Mouse (Mus musculus) small intestine, adult 2 months (tissue): Measurements from ENCODE around the gene Vps52. TPM values are rescaled to one million over a fixed set of nuclear protein-coding genes. Genes with fewer than 3 reads are reported as not detected.
A peak's percentile ranks its signal among the peaks of the same experiment; 100 is the strongest.
"Not testable (repeated sequence)": the region's sequence is repeated elsewhere in the genome, so short reads cannot be mapped to it uniquely, and the experiment has no call there.

Experiments used
- H3K27ac ChIP-seq: fragments of 200-500 bp; 2 replicates; pipeline ENCODE4 v1.5.1; 2012; ENCODE audit warnings: low read depth, low read length, control low read depth, inconsistent platforms; ENCODE audit not compliant: insufficient read depth
- H3K27me3 ChIP-seq: fragments of 200-500 bp; 2 replicates; pipeline ENCODE4 v1.6.1; 2012; ENCODE audit warnings: mild to moderate bottlenecking, moderate library complexity, low read length, inconsistent platforms; ENCODE audit not compliant: control insufficient read depth, insufficient read depth
- H3K36me3 ChIP-seq: fragments of 200-500 bp; 2 replicates; pipeline ENCODE4 v1.6.1; 2012; ENCODE audit warnings: mild to moderate bottlenecking, low read length, control low read depth, inconsistent platforms; ENCODE audit not compliant: control insufficient read depth, insufficient read depth
- H3K4me1 ChIP-seq: fragments of 200-500 bp; 2 replicates; pipeline ENCODE4 v1.6.1; 2012; ENCODE audit warnings: low read length, inconsistent platforms, mixed read lengths; ENCODE audit not compliant: control insufficient read depth, insufficient read depth, insufficient read length
- H3K4me3 ChIP-seq: fragments of 200-500 bp; 2 replicates; pipeline ENCODE4 v1.5.1; 2012; ENCODE audit warnings: low read depth, mild to moderate bottlenecking, control low read depth, inconsistent platforms, low read length, moderate library complexity
- CTCF ChIP-seq: fragments of 200-500 bp; IDR thresholded peaks from 2 replicates; pipeline ENCODE4 v1.5.1; 2012; ENCODE audit warnings: low read depth, mild to moderate bottlenecking, control low read depth, inconsistent platforms, low read length, moderate library complexity, mixed read lengths; ENCODE audit not compliant: insufficient replicate concordance, insufficient read length; ENCODE audit errors: extremely low read depth
- POLR2A ChIP-seq: fragments of 200-500 bp; IDR thresholded peaks from 2 replicates; pipeline ENCODE4 v1.6.1; 2012; ENCODE audit warnings: low read depth, mild to moderate bottlenecking, control low read depth, inconsistent platforms, low read length, moderate library complexity
- WGBS: fragments of 180-500 bp; shearing (Covaris S2); methylation state at CpG from one replicate; pipeline ENCODE4 v1.1.7; 2018; 5-methylcytosine and 5-hydroxymethylcytosine counted together
- polyA plus RNA-seq: library from polyadenylated mRNA; depleted of rRNA; stranded (reverse); fragments of >200 nt; gene quantifications from 2 replicates; pipeline ENCODE4 v1.2.3, GENCODE M21; 2012

Gene Vps52
- polyA plus RNA-seq, 1 experiment = 52.3 TPM

DNA sequence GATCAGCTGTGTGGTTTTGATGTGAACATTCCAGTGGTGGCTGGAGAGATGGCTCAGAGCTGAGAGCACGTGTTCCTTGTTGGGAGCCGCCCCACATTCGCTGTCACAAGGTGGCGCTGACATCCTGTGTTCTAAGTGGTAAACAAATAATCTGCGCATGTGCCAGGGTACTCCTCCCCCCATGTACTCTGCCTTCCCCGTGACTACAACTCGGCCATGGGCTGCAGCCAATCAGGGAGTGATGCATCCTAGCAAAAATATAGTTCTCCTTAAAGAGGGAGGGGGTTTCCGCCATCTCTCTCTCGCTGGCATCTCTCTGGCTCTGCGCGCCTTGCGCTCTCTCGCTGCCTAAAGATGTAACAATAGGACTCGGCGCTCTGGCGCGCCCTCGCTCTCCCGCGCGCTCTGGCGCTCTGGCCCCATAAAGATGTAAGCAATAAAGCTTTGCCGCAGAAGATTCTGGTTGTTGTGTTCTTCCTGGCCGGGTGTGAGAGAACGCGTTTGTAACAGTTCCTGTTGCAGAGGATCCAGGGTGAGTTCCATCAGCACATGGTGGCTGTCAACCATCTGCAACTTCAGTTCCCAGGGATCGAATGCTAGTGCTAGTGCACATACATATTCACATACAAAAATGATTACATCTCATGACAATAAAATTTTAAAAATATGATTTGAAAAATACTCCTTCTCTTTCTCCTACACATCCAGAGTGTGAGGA lies 25.7 kb downstream of the Vps52 start:
- Histone ChIP-seq H3K4me3 (peak overlapping the region; percentile 65), H3K4me1 (peaks cover 26% of the 10 kb centered on the region), H3K27ac (peak overlapping the region; percentile 67)
- not testable (repeated sequence) for H3K27me3 ChIP-seq, H3K36me3 ChIP-seq
- under 1% methylated on average over 27 of the region's 27 CpGs for WGBS
- 0 out of 2 replicates have a peak, but pooled peaks have one; percentile 28 for TF ChIP-seq CTCF

DNA sequence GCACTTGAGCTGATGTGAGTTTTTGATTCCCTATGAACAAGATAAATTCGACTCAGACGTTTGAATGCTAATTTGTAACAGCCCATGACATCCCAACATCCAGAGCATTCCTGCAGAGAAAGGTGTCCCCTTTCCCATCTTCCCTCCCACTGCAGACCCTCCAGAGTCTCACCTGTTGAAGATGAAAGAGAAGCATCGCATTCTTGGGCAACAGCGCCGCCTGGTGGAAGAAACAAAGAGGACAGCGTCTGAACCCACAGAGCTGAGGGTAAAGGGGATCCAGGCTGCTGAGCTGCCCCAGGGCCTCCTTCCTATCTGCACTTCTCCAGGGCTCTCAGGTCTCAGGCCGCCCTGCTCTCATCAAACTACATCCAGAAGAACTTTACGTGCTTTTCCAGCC lies 26.5 kb downstream of the Vps52 start:
- H3K36me3 ChIP-seq, H3K27me3 ChIP-seq, H3K4me3 ChIP-seq, H3K27ac ChIP-seq: not testable (repeated sequence)
- WGBS = 6% methylated on average over 8 of the region's 8 CpGs
- TF ChIP-seq CTCF = peak; percentile 69; the same call in 1 of the 2 replicates
- peaks cover 26% of the 10 kb centered on the region for H3K4me1 ChIP-seq

DNA sequence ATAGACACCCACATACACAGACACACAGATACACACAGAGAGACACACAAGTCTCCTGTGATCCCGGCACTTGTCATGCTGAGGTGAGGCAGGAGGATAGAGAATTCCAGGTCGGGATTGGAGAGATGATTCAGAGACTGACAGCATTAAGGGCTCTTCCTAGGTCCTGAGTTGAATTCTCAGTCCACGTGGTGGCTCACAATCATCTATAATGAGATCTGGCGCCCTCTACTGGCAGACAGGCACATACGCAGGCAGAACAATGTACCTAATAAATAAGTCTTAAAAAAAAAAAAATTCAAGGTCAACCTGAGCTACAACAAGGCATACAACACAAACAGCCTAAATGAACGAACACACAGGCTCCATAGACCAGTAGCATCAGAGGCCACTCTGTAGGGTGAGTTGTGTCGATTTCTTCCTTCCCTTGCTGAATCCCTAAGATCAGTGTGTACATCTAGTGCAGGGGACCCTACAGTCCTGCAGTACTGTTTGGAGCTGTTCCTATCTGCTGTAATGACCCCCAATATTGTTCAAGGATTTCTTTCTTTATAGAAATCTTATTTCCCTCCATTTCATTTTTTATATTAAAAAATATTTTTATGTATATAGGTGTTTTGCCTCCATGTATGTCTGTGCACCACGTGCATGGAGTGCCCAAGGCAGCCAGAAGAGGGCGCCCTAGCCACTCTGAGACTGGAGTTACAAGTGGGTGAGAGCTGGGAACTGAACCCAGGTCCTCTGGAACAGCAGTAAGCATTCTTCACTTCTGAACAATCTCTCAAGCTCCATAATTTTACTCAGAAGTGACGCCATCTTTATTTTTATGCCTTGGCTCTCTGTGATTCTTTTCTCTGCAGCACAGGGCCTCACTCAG lies 36.4 kb downstream of the Vps52 start:
- Histone ChIP-seq H3K4me1 (no peaks in the 10 kb centered on the region; the same call in 1 of the 2 replicates), H3K4me3 (no peak overlapping the region), H3K27ac (no peak overlapping the region), H3K36me3 (peaks cover 16% of the 10 kb centered on the region), H3K27me3 (no peaks in the 10 kb centered on the region)
- TF ChIP-seq POLR2A (no peak), CTCF (peak; percentile 55; the same call in 1 of the 2 replicates)
- 30% methylated on average over 10 of the region's 10 CpGs for WGBS

DNA sequence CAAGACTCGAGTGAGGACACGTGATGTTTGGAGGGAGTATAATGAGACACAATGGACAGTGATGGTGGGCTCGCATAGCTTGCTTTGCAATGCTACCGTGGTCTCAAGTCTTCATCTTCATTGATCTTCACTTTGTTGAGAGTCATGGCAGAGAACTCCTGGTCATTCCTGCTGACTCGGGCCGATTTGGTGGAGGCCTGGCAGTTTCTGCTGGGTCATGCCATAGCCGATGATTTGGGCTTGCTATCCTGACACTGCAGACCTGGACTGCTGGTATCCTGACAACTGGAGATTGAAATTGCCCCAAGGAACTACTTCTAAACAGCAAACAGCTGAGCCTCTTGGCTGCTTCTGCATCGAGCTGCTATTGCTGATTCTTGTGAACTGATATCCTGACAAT lies 39.3 kb downstream of the Vps52 start:
- H3K4me3 ChIP-seq = no peak overlapping the region
- H3K36me3 ChIP-seq = peaks cover 31% of the 10 kb centered on the region
- TF ChIP-seq CTCF (no peak), POLR2A (no peak)
- no peaks in the 10 kb centered on the region for H3K27me3 ChIP-seq
- H3K27ac ChIP-seq = no peak overlapping the region
- 90% methylated on average over 8 of the region's 8 CpGs for WGBS
- peaks cover 2% of the 10 kb centered on the region; the same call in 1 of the 2 replicates for H3K4me1 ChIP-seq

DNA sequence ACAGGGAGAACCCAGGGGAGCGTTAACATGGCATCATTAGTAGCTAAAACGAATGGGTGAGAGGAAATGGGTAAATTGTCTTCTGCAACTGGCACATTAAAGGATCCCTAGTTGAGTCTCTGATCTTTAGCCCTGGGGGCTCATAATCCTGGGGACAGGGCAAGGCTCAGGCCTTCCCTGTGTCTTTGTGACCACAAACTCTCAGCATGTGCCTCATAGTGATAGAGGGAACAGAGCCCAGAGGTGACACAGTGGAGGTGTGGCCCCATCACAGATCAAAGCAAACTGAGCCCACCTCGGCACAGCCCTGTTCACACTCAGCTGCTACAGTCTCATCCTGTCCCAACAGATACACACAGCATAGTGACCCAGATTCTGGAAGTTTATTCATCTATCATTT lies 40.0 kb downstream of the Vps52 start:
- H3K4me3 ChIP-seq = no peak overlapping the region

DNA sequence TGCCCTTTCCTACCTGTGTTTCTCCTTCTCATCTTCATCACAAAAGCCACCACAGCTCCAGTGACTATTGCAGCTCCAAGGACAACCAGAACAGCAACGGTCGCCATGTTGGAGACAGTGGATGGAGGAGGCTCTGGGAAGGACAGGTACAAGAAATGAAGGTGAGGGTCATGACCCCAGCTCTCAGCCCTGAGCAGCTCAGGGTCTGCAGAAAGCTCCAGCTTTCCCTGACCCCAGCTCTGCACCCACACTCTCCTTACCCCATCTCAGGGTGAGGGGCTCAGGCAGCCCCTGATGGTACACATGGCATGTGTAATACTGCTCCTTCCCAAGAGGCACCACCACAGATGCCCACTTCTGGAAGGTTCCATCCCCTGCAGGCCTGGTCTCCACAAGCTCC lies 41.4 kb downstream of the Vps52 start:
- not testable (repeated sequence) for H3K27ac ChIP-seq, H3K4me3 ChIP-seq, H3K27me3 ChIP-seq, H3K4me1 ChIP-seq
- peaks cover 31% of the 10 kb centered on the region for H3K36me3 ChIP-seq
- 98% methylated on average over 2 of the region's 2 CpGs for WGBS

More for the DNA sequence above, 40.0 kb downstream of the Vps52 start:
- Histone ChIP-seq H3K36me3 (peaks cover 31% of the 10 kb centered on the region), H3K27me3 (no peaks in the 10 kb centered on the region), H3K27ac (no peak overlapping the region), H3K4me1 (peaks cover 2% of the 10 kb centered on the region; the same call in 1 of the 2 replicates)
- TF ChIP-seq POLR2A = no peak
- no peak for TF ChIP-seq CTCF
- 66% methylated on average over 3 of the region's 3 CpGs for WGBS

DNA sequence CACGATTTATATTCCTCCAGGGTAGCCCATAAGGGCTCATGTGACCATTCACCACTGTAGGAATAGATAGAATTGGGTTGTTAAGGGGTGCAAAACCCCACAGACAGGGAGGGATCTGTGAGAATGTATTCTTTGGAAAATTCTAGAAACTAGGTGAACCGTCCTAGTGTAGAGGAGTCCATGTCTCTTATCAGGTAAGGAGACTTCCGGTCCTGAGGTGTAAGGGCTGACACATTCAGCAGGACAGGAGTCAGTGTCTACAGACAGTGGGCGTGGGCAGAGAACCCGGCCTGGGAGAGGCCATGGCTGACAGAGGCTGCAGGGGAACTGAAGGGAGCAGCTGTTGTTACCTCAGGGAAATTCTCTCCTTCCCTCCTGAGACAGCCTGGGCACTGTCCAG lies 43.1 kb downstream of the Vps52 start:
- H3K4me3 ChIP-seq = peak overlapping the region; percentile 79
- not testable (repeated sequence) for H3K4me1 ChIP-seq, H3K27me3 ChIP-seq
- peak overlapping the region; percentile 25; the same call in 1 of the 2 replicates for H3K27ac ChIP-seq
- WGBS = 29% methylated on average over 5 of the region's 5 CpGs
- peaks cover 31% of the 10 kb centered on the region for H3K36me3 ChIP-seq
